Mouse (Mus musculus) CH12.LX (cell line): ENCODE measurements around the gene Tk2. TPM values are rescaled to one million over a fixed set of nuclear protein-coding genes. Genes with fewer than 3 reads are reported as not detected.
"Not testable (repeated sequence)": the region's sequence is repeated elsewhere in the genome, so short reads cannot be mapped to it uniquely, and the experiment has no call there.

Experiments
- DNase-seq: peaks from one replicate; pipeline ENCODE4 v3.0.0-alpha.2; 2013; ENCODE audit errors: extremely low read depth
- H3K27ac ChIP-seq: 2 replicates; pipeline ENCODE4 v1.5.1; 2012; ENCODE audit warnings: low read depth, mild to moderate bottlenecking, control low read depth, moderate library complexity; ENCODE audit not compliant: insufficient read depth
- H3K27me3 ChIP-seq: replicated peaks from 2 replicates; pipeline ENCODE3; 2012; ENCODE audit warnings: inconsistent platforms
- H3K36me3 ChIP-seq, 2 experiments: replicated peaks in 1 of 2; 2 replicates each; pipeline versions ENCODE3 to v1.6.1; 2012; ENCODE audit warnings: inconsistent platforms in 1 of 2, low read length in 1 of 2, mild to moderate bottlenecking in 1 of 2, mixed read lengths in 1 of 2, moderate library complexity in 1 of 2; ENCODE audit not compliant: control insufficient read depth in 1 of 2, insufficient read depth in 1 of 2
- H3K4me1 ChIP-seq, 2 experiments: 2 replicates each; pipeline ENCODE4 v1.6.1; 2012; ENCODE audit warnings: inconsistent platforms in 1 of 2, moderate library complexity in 1 of 2; ENCODE audit not compliant: insufficient read depth in 2 of 2, control insufficient read depth in 1 of 2
- H3K4me2 ChIP-seq: 2 replicates; pipeline ENCODE4 v1.6.1; 2012; ENCODE audit warnings: low read depth, mild to moderate bottlenecking, control low read depth; ENCODE audit not compliant: poor library complexity, insufficient read depth, severe bottlenecking
- H3K4me3 ChIP-seq, 3 experiments: fragments of 150-350 bp in 1 of 3; sonication (generic) in 1 of 3; replicated peaks in 1 of 3; 2 replicates each; pipeline versions ENCODE3 to v1.5.1; 2011 to 2012; ENCODE audit warnings: low read depth in 2 of 3, low read length in 2 of 3, mild to moderate bottlenecking in 2 of 3, moderate library complexity in 2 of 3, control low read depth in 1 of 3, improper control_type of control experiment in 1 of 3, inconsistent platforms in 1 of 3, mixed read lengths in 1 of 3; ENCODE audit not compliant: poor library complexity in 1 of 3
- H3K79me2 ChIP-seq: replicated peaks from 2 replicates; pipeline ENCODE4 v1.6.1; 2012; ENCODE audit warnings: mild to moderate bottlenecking, moderate library complexity; ENCODE audit not compliant: control insufficient read depth, poor library complexity, insufficient read depth, severe bottlenecking; ENCODE audit errors: extremely low read depth
- H3K9ac ChIP-seq: 2 replicates; pipeline ENCODE4 v1.6.1; 2012; ENCODE audit warnings: low read depth, mild to moderate bottlenecking, control low read depth, moderate library complexity; ENCODE audit not compliant: insufficient read depth
- H3K9me3 ChIP-seq: replicated peaks from 2 replicates; pipeline ENCODE3; 2012; ENCODE audit warnings: low read length, inconsistent platforms, mixed read lengths
- BHLHE40 ChIP-seq: IDR thresholded peaks from 2 replicates; pipeline ENCODE4 v1.6.1; 2011; ENCODE audit warnings: mild to moderate bottlenecking, low read depth, low read length, improper control_type of control experiment
- CHD1 ChIP-seq: IDR thresholded peaks from 2 replicates; pipeline ENCODE4 v1.6.1; 2012; ENCODE audit warnings: low read depth, low read length, improper control_type of control experiment, inconsistent platforms
- CTCF ChIP-seq, 2 experiments: IDR thresholded peaks in 1 of 2; conservative IDR thresholded peaks in 1 of 2; 2 replicates each; pipeline ENCODE4 v1.5.1; 2011 to 2012; ENCODE audit warnings: low read depth in 2 of 2, low read length in 2 of 2, improper control_type of control experiment in 1 of 2, inconsistent platforms in 1 of 2, mild to moderate bottlenecking in 1 of 2, moderate library complexity in 1 of 2
- ETS1 ChIP-seq: conservative IDR thresholded peaks from 2 replicates; pipeline ENCODE4 v1.6.1; 2012; ENCODE audit warnings: low read depth, mild to moderate bottlenecking, inconsistent platforms, low read length, improper control_type of control experiment, moderate library complexity
- JUN ChIP-seq: IDR thresholded peaks from 2 replicates; pipeline ENCODE4 v1.6.1; 2011; ENCODE audit warnings: low read depth, mild to moderate bottlenecking, low read length, improper control_type of control experiment, moderate library complexity; ENCODE audit not compliant: insufficient read depth
- JUND ChIP-seq: conservative IDR thresholded peaks from 2 replicates; pipeline ENCODE4 v1.6.1; 2011; ENCODE audit warnings: low read depth, low read length, improper control_type of control experiment
- MAX ChIP-seq: IDR thresholded peaks from 2 replicates; pipeline ENCODE4 v1.6.1; 2011; ENCODE audit warnings: low read length, improper control_type of control experiment
- MAZ ChIP-seq: IDR thresholded peaks from 2 replicates; pipeline ENCODE4 v1.6.1; 2012; ENCODE audit warnings: low read depth, mild to moderate bottlenecking, inconsistent platforms, low read length, improper control_type of control experiment, moderate library complexity
- POLR2A ChIP-seq: IDR thresholded peaks from 2 replicates; pipeline ENCODE4 v1.6.1; 2011; ENCODE audit warnings: low read depth, mild to moderate bottlenecking, improper control_type of control experiment, low read length
- POLR2AphosphoS2 ChIP-seq: IDR thresholded peaks from 2 replicates; pipeline ENCODE4 v1.6.1; 2011; ENCODE audit warnings: low read depth, low read length, improper control_type of control experiment
- RAD21 ChIP-seq: IDR thresholded peaks from 2 replicates; pipeline ENCODE4 v1.6.1; 2011; ENCODE audit warnings: low read depth, mild to moderate bottlenecking, low read length, improper control_type of control experiment, moderate library complexity
- SMC3 ChIP-seq: IDR thresholded peaks from 2 replicates; pipeline ENCODE4 v1.6.1; 2011; ENCODE audit warnings: low read depth, low read length, improper control_type of control experiment
- ZC3H11A ChIP-seq: IDR thresholded peaks from 2 replicates; pipeline ENCODE4 v1.6.1; 2012; ENCODE audit warnings: low read depth, mild to moderate bottlenecking, inconsistent platforms, low read length, improper control_type of control experiment
- ZMIZ1 ChIP-seq: IDR thresholded peaks from 2 replicates; pipeline ENCODE4 v1.6.1; 2012; ENCODE audit warnings: low read depth, mild to moderate bottlenecking, inconsistent platforms, low read length, improper control_type of control experiment
- dilution Hi-C: fragments of 300-500 bp; cut with MboI; formaldehyde crosslinking; loops from 2 replicates; pipeline ENCODE4 v1.14.3; 2020; ENCODE audit warnings: low sequenced_read_pairs; ENCODE audit not compliant: extremely low pct_unique_long_range_greater_than_20kb, extremely low pct_ligation_motif_present
- in situ Hi-C: fragments of 300-500 bp; cut with MboI; formaldehyde crosslinking; loops from 3 replicates; pipeline ENCODE4 v1.14.3; 2019; ENCODE audit warnings: low sequenced_read_pairs, low pct_ligation_motif_present, low pct_unique_long_range_greater_than_20kb, mixed read lengths
- polyA plus RNA-seq: library from polyadenylated mRNA; unstranded; fragments of >175 nt; gene quantifications from 2 replicates; pipeline ENCODE4 v1.2.1, GENCODE M21; 2012; ENCODE audit warnings: low read depth; ENCODE audit not compliant: insufficient read length
- total RNA-seq, 2 experiments: library from RNA; depleted of rRNA; stranded (reverse); fragments of 300-350 nt in 1 of 2; fragments of >200 nt in 1 of 2; gene quantifications; 2 replicates each; pipeline ENCODE4 v1.2.3; 2012 to 2014

Tk2 gene
- total and polyA plus RNA-seq, 3 experiments, result 7.3 to 13.5 (median 8.9) TPM

DNA sequence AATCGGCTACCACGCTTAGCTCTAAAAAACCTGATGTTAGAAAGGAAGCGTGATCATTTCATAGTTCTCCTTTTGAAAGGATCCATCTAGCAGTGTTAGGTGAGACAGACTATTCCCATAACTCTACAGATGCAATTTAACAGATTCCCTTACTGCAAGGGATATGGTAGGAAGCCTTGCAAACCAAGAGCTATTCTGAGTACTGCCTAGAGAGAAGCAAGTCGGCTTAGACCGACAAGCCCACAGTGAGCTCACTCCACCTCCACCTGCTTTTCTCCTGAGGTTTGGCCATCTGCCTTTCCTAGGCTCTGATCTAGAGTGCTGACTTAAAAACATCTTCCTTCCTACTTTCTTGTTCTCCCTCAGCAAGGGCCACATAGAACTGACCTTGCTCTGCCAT is 13.4 kb upstream of the Tk2 start:
- H3K27me3 ChIP-seq, DNase-seq, in situ Hi-C loops, H3K9ac ChIP-seq, H3K4me1 ChIP-seq, H3K79me2 ChIP-seq, H3K27ac ChIP-seq, H3K4me2 ChIP-seq, H3K9me3 ChIP-seq, H3K4me3 ChIP-seq, dilution Hi-C loops: not testable (repeated sequence)
- H3K36me3 ChIP-seq, result peaks cover 29 to 50% of the 10 kb centered on the region in 2 experiments

DNA sequence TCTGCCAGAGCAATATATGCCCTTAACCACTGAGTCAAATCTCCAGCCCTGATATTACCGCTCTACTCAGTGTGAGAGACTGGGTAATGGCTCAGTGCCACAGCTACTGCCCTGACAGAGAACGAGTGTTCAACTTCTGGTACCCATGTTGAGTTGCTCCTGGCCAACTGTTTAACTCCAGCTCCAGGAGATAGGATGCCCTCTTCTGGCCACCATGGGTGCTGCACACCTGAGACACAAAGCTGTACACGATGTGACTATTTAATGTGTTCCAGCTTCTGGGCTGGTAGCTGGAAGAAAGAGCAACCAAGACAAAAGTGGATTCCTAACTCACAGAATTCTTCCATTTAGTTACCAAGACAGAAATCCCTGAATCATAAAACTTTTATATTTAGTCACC is 4.7 kb upstream of the Tk2 start:
- H3K4me3 ChIP-seq, result no peak overlapping the region
- peaks cover 2 to 34% of the 10 kb centered on the region in 2 experiments; a peak in 2 of 4 replicates for H3K4me1 ChIP-seq
- no peak overlapping the region for H3K27ac ChIP-seq
- H3K79me2 ChIP-seq, result peaks cover 2% of the 10 kb centered on the region; the same call in 1 of the 2 replicates
- in situ Hi-C loops, result no loop called here
- peaks cover 5 to 17% of the 10 kb centered on the region in 2 experiments for H3K36me3 ChIP-seq
- TF ChIP-seq BHLHE40 (no peak), CTCF (conservative IDR thresholded peaks at IDR 0.05 in 1 of 2, IDR thresholded peaks at IDR 0.05 in 1 of 2; ENCODE audit: low read depth in 2 of 2, low read length in 2 of 2) (peak; percentile 68 to 69), JUND (no peak), POLR2A (no peak), CHD1 (no peak), RAD21 (peak; percentile 48), SMC3 (peak; percentile 61), MAZ (no peak), MAX (no peak)
- dilution Hi-C loops, result no loop called here
- H3K9me3 ChIP-seq, result no peaks in the 10 kb centered on the region
- H3K4me2 ChIP-seq, result no peak overlapping the region
- H3K27me3 ChIP-seq, result no peaks in the 10 kb centered on the region
- peak; percentile 65 for DNase-seq
- H3K9ac ChIP-seq, result no peak overlapping the region

DNA sequence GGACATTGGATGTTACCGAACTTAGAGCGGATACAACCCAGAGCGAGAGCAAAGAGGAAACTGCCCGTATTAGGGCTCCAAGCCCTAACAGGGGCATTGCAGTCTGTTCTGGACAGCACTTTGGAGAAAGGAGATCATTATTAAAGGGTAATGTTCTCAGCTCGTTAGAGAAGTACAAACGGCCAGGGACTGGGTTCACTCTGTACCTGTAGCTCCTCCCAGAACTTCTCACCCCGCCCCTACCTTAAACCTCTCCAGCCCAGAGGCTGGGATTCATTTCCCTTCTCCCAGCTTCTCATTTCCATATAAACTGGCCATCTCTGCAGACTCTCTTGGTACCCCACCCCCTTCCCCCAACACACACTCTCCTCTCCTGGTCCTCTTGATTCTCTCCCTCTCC is 3.1 kb upstream of the Tk2 start:
- H3K4me1 ChIP-seq, result peaks cover 6 to 38% of the 10 kb centered on the region in 2 experiments
- peak overlapping the region; percentile 48 for H3K4me2 ChIP-seq
- DNase-seq, result peak; percentile 27
- dilution Hi-C loops, result no loop called here
- TF ChIP-seq ZMIZ1 (no peak), CTCF (conservative IDR thresholded peaks at IDR 0.05 in 1 of 2, IDR thresholded peaks at IDR 0.05 in 1 of 2; ENCODE audit: low read depth in 2 of 2, low read length in 2 of 2) (no peak), ETS1 (no peak), POLR2AphosphoS2 (no peak), BHLHE40 (no peak), ZC3H11A (no peak), JUN (no peak)
- TF ChIP-seq, all 38 proteins: peak for 0
- Histone ChIP-seq H3K27ac (no peak overlapping the region), H3K9ac (peak overlapping the region; percentile 94), H3K79me2 (peaks cover 2% of the 10 kb centered on the region; the same call in 1 of the 2 replicates), H3K9me3 (no peaks in the 10 kb centered on the region), H3K27me3 (no peaks in the 10 kb centered on the region), H3K36me3 (peaks cover 0 to 14% of the 10 kb centered on the region in 2 experiments), H3K4me3 (peak overlapping the region; percentile 82 to 95 (median 94))
- in situ Hi-C loops, result no loop called here
